Mouse (Mus musculus) forebrain, postnatal 0 days (tissue): Measurements from ENCODE around the gene Med18. TPM values are rescaled to one million over a fixed set of nuclear protein-coding genes. Genes with fewer than 3 reads are reported as not detected.

Source experiments
- ATAC-seq: fragments of 200-750 bp; cut with Nextera tagmentation; 2 replicates; pipeline ENCODE4 v1.8.0; 2017; ENCODE audit warnings: mild to moderate bottlenecking, moderate library complexity
- DNase-seq: peaks from one replicate; pipeline ENCODE4 v3.0.0-alpha.2; 2015
- H3K27ac ChIP-seq: fragments of 300-500 bp; sonication (generic); 2 replicates; pipeline ENCODE4 v1.5.1; 2014; ENCODE audit warnings: low read depth, mild to moderate bottlenecking, antibody characterized with exemption, low read length, moderate library complexity, mixed read lengths
- H3K27me3 ChIP-seq: fragments of 300-500 bp; sonication (generic); 2 replicates; pipeline ENCODE4 v1.6.1; 2014; ENCODE audit warnings: mild to moderate bottlenecking, low read length, mixed read lengths; ENCODE audit not compliant: insufficient read depth
- H3K36me3 ChIP-seq: fragments of 300-500 bp; sonication (generic); 2 replicates; pipeline ENCODE4 v1.6.1; 2014; ENCODE audit warnings: mild to moderate bottlenecking, moderate library complexity; ENCODE audit not compliant: insufficient read depth
- H3K4me1 ChIP-seq: fragments of 300-500 bp; sonication (generic); 2 replicates; pipeline ENCODE4 v1.6.1; 2014; ENCODE audit warnings: antibody characterized with exemption; ENCODE audit not compliant: insufficient read depth
- H3K4me2 ChIP-seq: fragments of 300-500 bp; sonication (generic); 2 replicates; pipeline ENCODE4 v1.6.1; 2014; ENCODE audit warnings: low read depth, mild to moderate bottlenecking, moderate library complexity
- H3K4me3 ChIP-seq: fragments of 300-500 bp; sonication (generic); 2 replicates; pipeline ENCODE4 v1.5.1; 2014; ENCODE audit warnings: low read depth, low read length, mixed read lengths
- H3K9ac ChIP-seq: fragments of 300-500 bp; sonication (generic); 2 replicates; pipeline ENCODE4 v1.6.1; 2014; ENCODE audit warnings: mild to moderate bottlenecking
- H3K9me3 ChIP-seq: fragments of 300-500 bp; sonication (generic); 2 replicates; pipeline ENCODE4 v1.6.1; 2016; ENCODE audit warnings: low read length
- CTCF ChIP-seq: sonication (generic); IDR thresholded peaks from 2 replicates; pipeline ENCODE4 v1.5.1; 2016; ENCODE audit warnings: antibody characterized with exemption, control low read depth, low read depth
- WGBS: fragments of 180-500 bp; shearing (Covaris S2); extraction: QIAGEN DNeasy Blood & Tissue Kit; methylation state at CpG from one replicate; pipeline ENCODE4 v1.1.7; 2014; 5-methylcytosine and 5-hydroxymethylcytosine counted together
- polyA plus RNA-seq: library from polyadenylated mRNA; unstranded; fragments of >200 nt; fragmentation: Nextera tagmentation; extraction: Ambion mirVana; gene quantifications from 2 replicates; pipeline ENCODE4 v1.2.1, GENCODE M21; 2015
- total RNA-seq: library from RNA; depleted of rRNA; stranded (reverse); fragments of >200 nt; gene quantifications from 2 replicates; pipeline ENCODE4 v1.2.3, GENCODE M21; 2014

The Med18 gene
- total and polyA plus RNA-seq, 2 experiments from 2014 or later, result 15.4 to 18.5 TPM

GRCm38 (mm10) chr4:132460225-132460624, 3.5 kb downstream of the Med18 start:
- no peak overlapping the region for H3K9ac ChIP-seq
- H3K4me3 ChIP-seq, result no peak overlapping the region
- ATAC-seq (no peak), DNase-seq (no peak)
- no peak overlapping the region for H3K4me2 ChIP-seq
- no peak for TF ChIP-seq CTCF
- H3K4me1 ChIP-seq, result peaks cover 6% of the 10 kb centered on the region; the same call in 1 of the 2 replicates
- 90% methylated on average over 8 of the region's 8 CpGs for WGBS
- H3K36me3 ChIP-seq, result peaks cover 26% of the 10 kb centered on the region
- H3K9me3 ChIP-seq, result no peaks in the 10 kb centered on the region
- no peaks in the 10 kb centered on the region for H3K27me3 ChIP-seq
- H3K27ac ChIP-seq, result no peak overlapping the region

GRCm38 (mm10) chr4:132455561-132455960, 8.2 kb downstream of the Med18 start:
- WGBS, result 93% methylated on average over 6 of the region's 6 CpGs

GRCm38 (mm10) chr4:132455146-132455545, 8.6 kb downstream of the Med18 start:
- Histone ChIP-seq H3K27me3 (no peaks in the 10 kb centered on the region), H3K27ac (no peak overlapping the region), H3K36me3 (peaks cover 21% of the 10 kb centered on the region), H3K9me3 (no peaks in the 10 kb centered on the region), H3K9ac (no peak overlapping the region), H3K4me1 (no peaks in the 10 kb centered on the region), H3K4me3 (no peak overlapping the region), H3K4me2 (no peak overlapping the region)
- ATAC-seq (no peak), DNase-seq (no peak)
- 88% methylated on average over 3 of the region's 3 CpGs for WGBS
- no peak for TF ChIP-seq CTCF

More at GRCm38 (mm10) chr4:132455561-132455960, 8.2 kb downstream of the Med18 start:
- H3K27me3 ChIP-seq, result no peaks in the 10 kb centered on the region
- H3K4me2 ChIP-seq, result no peak overlapping the region
- H3K27ac ChIP-seq, result no peak overlapping the region
- ATAC-seq, result no peak
- no peaks in the 10 kb centered on the region for H3K9me3 ChIP-seq
- H3K36me3 ChIP-seq, result peaks cover 25% of the 10 kb centered on the region
- no peak overlapping the region for H3K9ac ChIP-seq
- no peak overlapping the region for H3K4me3 ChIP-seq
- no peak for DNase-seq
- no peak for TF ChIP-seq CTCF
- no peaks in the 10 kb centered on the region for H3K4me1 ChIP-seq

GRCm38 (mm10) chr4:132454216-132454615, 9.5 kb downstream of the Med18 start:
- DNase-seq (no peak), ATAC-seq (no peak)
- Histone ChIP-seq H3K4me1 (no peaks in the 10 kb centered on the region), H3K9me3 (no peaks in the 10 kb centered on the region), H3K9ac (no peak overlapping the region), H3K27ac (no peak overlapping the region), H3K4me2 (no peak overlapping the region), H3K27me3 (no peaks in the 10 kb centered on the region), H3K4me3 (no peak overlapping the region), H3K36me3 (peaks cover 11% of the 10 kb centered on the region)
- no peak for TF ChIP-seq CTCF
- WGBS, result 77% methylated on average over 4 of the region's 6 CpGs

GRCm38 (mm10) chr4:132449778-132450177, 13.9 kb downstream of the Med18 start:
- Histone ChIP-seq H3K27ac (no peak overlapping the region), H3K36me3 (no peaks in the 10 kb centered on the region), H3K9ac (no peak overlapping the region), H3K27me3 (no peaks in the 10 kb centered on the region), H3K9me3 (no peaks in the 10 kb centered on the region), H3K4me3 (no peak overlapping the region), H3K4me1 (no peaks in the 10 kb centered on the region), H3K4me2 (no peak overlapping the region)
- ATAC-seq (no peak), DNase-seq (no peak)
- no peak for TF ChIP-seq CTCF
- 83% methylated on average over 3 of the region's 3 CpGs for WGBS

- 83% methylated on average over 12 of the region's 12 CpGs for WGBS
- H3K27ac ChIP-seq, result no peak overlapping the region
- no peak overlapping the region for H3K9ac ChIP-seq
- H3K4me3 ChIP-seq, result no peak overlapping the region
- no peak overlapping the region for H3K4me2 ChIP-seq
- DNase-seq (no peak), ATAC-seq (no peak)
- TF ChIP-seq CTCF, result no peak
- no peaks in the 10 kb centered on the region for H3K27me3 ChIP-seq
- no peaks in the 10 kb centered on the region for H3K9me3 ChIP-seq
- no peaks in the 10 kb centered on the region for H3K4me1 ChIP-seq
- H3K36me3 ChIP-seq, result no peaks in the 10 kb centered on the region
These were observed 17.6 kb downstream of the Med18 start for GRCm38 (mm10) chr4:132446105-132446504.

- Histone ChIP-seq H3K4me3 (no peak overlapping the region), H3K36me3 (no peaks in the 10 kb centered on the region), H3K4me2 (no peak overlapping the region), H3K27me3 (no peaks in the 10 kb centered on the region), H3K9ac (no peak overlapping the region), H3K27ac (no peak overlapping the region), H3K9me3 (no peaks in the 10 kb centered on the region), H3K4me1 (no peaks in the 10 kb centered on the region)
- ATAC-seq (no peak), DNase-seq (no peak)
- 88% methylated on average over 8 of the region's 8 CpGs for WGBS
- TF ChIP-seq CTCF, result no peak
These were observed 19.2 kb downstream of the Med18 start for GRCm38 (mm10) chr4:132444516-132444915.

GRCm38 (mm10) chr4:132437857-132438256, 25.9 kb downstream of the Med18 start:
- DNase-seq (no peak), ATAC-seq (no peak)
- H3K9me3 ChIP-seq, result no peaks in the 10 kb centered on the region
- no peak overlapping the region for H3K4me2 ChIP-seq
- H3K4me3 ChIP-seq, result no peak overlapping the region
- 43% methylated on average over 11 of the region's 11 CpGs for WGBS
- no peaks in the 10 kb centered on the region for H3K36me3 ChIP-seq
- TF ChIP-seq CTCF, result no peak
- no peak overlapping the region for H3K9ac ChIP-seq
- H3K27me3 ChIP-seq, result no peaks in the 10 kb centered on the region
- no peaks in the 10 kb centered on the region for H3K4me1 ChIP-seq
- no peak overlapping the region for H3K27ac ChIP-seq
